Mouse (Mus musculus): ENCODE results near the gene Nbea.

Nbea gene

DNA sequence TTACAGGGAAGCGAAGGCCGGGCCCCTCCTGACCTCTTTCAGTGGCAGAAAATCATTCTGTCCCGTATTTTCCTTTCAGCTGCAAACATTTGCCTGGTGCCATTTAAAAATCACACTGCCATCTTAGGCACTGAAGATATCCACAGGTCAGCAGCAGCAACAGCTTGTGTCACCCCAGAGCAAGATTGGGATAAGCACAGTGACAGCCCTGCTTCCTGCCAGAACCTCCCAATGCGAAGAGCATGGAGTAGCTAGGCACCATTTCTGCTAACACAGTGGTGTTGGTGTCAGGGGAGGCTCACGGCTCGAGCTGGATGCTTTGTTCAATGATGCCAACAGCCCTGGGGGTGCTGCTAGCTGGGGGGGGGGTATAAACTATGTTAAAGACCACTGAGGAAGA, 592.8 kb downstream of the Nbea start:
- DNase-seq (ENCODE audit: low spot score) = no peak

DNA sequence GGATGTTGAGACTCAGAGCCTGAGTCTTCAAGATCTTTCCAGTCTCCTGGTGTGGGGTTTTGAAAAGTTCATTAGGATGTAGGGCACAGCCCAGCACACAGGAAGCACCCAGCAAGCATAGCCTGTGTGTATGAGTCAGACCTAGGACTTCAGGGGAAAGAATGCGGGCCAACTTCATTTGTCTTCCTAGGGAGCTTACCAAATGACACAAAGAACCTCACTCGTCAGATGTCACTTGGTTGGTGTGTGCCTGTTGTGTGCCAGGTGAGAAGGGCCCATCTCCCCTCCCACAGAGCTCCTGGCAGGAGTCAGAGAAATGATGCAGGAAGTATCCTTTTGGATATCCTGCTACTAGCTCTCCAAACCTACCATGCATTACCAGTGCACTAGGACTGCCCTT, 593.2 kb downstream of the Nbea start:
- DNase-seq (ENCODE audit: low spot score) = no peak

DNA sequence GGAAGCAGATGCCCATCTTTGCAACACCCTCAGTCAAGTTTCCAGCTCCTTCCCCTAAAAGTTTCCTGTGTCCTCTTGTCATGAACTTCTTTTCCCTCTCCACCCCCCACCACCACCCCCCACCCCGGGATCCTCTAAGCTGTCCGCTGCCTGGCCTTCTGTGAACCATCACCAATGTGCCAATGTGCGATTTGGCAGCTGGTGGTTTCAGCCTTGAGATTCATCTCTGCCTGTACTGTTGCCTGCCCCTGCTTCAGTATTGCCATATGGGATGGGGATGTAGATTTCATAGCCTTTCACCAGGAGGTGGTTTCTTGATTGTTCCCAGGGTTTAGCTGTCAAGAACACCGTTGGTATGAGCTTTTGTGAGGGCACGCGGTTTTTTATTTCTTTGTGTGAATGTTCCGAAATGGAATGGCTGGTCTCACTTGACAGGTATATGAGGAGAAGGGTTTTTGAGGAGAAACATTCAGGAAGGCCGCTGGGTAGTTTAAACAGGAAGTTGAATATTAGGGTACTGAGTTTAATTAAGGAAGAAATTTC, 594.0 kb downstream of the Nbea start:
- DNase-seq (ENCODE audit: low spot score) = no peak

DNA sequence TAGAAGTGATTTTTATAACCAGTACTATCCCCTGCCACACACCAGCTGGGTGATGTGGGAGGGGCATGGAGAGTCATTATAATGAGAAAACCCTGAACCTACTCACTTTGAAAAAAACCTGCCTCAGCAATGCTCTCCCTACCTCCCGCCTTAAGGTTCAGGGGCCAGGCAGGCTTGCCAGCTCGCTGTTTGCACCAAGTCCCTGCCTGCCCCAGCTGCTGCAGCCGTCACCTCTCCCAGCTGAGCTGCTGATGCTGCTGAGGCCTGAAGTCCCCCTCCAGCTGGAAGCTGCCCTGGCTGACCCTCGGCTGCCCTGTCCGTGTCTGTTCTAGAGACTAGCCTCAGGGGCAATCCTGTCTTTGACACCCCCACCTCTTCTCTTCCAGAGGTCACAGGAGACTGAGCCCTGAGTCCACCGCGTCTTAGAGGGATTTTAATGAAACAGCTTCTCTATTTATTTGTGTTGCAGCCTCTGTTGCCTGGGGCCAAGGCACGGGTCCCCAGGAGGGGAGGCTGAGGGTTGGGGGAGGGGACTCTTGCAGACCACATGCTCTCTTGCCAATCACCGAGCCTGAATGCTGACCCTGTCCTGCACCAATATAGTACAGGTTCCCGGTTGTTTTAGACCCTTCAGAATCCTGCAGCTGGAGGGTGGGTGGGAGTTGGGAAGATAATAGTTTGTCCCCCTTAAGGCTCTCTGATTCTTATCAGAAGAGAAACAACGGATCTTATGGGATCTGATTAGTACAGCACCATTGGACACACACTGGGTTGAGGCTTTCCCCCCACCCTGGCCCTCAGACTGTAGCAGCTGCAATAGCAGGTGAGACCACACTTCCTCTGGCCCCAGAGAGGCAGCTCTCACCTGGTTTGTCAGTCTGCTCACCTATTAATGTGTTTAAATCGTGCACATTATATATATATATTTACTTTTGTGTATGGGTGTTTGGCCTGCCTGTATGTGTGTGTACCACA, 595.2 kb downstream of the Nbea start:
- no peak for DNase-seq (ENCODE audit: low spot score)

DNA sequence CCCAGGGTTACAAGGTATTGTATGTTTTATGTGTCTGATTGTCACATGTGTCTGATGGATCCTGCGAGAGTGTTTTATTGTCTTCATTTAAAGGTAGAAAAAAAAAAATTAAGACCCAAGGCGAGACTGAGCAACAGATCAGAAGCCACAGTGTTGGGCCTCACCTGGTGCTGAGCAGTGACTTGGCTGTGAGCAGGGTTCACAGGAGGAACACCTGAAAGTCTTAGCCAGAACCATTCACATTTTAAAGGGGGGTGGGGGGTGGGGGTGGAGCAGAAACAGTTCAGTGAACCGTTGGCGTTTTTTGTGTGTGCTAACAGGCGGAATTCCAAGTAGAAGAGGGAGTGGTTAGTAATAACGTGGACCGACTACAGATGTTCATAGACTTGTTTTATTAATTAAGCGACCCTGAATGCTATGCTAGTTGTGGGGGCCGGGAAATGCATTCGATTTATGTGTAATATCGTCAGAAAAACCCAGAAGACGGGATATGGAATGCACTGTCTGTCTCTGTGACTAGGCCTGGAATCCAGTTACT, 596.0 kb downstream of the Nbea start:
- DNase-seq (ENCODE audit: low spot score) = no peak

Data from layer of hippocampus, adult 11-12 months (tissue).